Mouse (Mus musculus) left cerebral cortex, adult 9 months (tissue): ENCODE data around the gene Hspa1a.
"Not testable (repeated sequence)": the region's sequence is repeated elsewhere in the genome, so short reads cannot be mapped to it uniquely, and the experiment has no call there.

Experiments used
- DNase-seq, 2 experiments: peaks; one replicate each; pipeline ENCODE4 v3.0.0; 2022; ENCODE audit warnings: low spot score in 2 of 2

The Hspa1a gene

DNA sequence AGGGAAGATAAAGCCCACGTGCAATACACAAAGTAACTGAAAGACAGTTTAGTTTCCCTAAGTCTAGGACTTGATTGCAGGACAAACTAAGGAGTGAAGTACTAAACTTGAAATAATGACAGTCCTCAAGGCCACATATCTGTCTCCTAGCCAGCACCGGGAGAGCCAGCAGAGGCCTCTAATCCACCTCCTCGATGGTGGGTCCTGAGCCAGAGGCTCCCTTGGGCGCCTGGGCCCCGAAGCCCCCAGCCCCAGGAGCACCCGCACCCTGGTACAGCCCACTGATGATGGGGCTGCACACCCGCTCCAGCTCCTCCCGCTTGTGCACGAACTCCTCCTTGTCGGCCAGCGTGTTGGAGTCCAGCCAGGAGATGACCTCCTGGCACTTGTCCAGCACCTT is 2.1 kb downstream of the Hspa1a start, which contains the start of gene Gm20481:
Gene Gm20481 (plus strand): TSS at position 91 of the 400 bp plus-strand sequence.
- not testable (repeated sequence) for DNase-seq

DNA sequence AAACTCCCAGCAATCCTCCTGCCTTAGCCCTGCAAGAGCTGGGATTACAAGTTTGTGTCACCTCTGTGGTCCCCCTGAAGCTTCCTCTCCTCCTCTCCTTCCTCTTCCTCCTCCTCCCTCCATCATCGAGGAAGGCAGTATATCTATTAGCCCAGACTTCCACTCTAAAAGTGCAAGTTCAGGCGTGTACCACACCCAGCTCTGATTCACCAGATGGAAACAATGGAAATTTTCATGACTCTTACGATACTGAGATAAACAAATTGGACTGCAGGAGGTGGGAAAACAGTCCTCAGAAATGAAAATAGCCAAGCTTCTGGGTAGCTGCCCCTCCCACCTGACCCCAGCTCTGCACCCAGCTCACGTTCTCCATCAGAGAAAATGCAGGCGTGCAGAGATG is 6.3 kb downstream of the Hspa1a start:
- no peak for DNase-seq

DNA sequence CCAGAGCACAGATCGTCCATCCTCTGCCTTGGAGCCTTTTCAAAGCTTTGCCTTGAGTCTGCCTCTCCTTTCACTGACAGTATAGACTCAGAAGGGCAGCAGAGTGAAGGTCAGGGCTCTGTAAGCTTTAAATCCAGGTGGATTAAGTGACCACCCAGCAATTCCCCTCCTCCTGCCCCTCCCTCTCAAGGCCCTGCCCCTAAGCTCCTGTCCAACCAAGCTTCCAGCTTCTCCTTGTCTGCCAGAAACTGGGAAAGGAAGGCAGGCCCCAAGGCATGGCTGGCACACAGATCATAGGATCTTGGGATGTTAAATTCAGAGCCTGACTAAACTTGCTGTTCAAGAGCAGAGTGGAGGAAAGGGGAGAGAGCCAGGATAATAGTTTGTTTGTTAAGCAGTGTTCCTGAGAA is 7.3 kb downstream of the Hspa1a start:
- no peak for DNase-seq

DNA sequence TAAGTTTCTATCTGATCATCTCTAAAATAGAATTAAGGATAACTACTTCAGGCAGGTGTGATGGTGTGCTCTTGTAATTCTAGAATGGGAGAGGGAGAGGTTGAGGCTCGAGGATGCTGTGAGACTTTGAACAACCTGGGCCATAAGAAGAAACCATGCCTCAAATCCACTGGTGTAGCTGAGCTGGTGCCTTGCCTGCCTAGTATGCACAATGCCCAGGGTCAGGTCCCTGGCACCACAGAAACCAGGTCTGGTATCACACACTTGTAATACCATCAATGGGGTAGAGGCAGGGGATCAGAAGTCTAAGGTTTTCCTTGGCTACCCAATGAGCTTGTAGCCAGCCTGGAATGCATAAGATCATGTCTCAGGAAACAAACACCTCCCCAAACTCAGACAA is 9.1 kb downstream of the Hspa1a start:
- DNase-seq = no peak

DNA sequence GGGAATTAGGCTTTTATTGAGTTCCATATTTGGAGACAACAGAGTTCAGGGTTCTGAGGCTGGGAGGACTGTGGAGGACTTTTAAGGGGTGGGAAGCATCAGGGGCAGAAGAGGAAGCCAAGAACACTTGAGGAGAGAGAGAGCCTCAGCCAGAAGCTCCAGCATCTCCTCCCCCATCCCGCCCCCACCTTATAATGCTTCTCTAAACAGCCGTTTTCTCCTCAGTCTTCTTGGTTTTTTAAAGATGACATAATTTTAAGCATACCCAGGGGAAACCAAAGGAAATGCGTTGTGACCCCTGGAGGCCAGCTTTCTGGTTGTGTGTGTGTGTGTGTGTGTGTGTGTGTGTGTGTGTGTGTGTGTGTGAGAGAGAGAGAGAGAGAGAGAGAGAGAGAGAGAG is 9.8 kb downstream of the Hspa1a start:
- no peak for DNase-seq

DNA sequence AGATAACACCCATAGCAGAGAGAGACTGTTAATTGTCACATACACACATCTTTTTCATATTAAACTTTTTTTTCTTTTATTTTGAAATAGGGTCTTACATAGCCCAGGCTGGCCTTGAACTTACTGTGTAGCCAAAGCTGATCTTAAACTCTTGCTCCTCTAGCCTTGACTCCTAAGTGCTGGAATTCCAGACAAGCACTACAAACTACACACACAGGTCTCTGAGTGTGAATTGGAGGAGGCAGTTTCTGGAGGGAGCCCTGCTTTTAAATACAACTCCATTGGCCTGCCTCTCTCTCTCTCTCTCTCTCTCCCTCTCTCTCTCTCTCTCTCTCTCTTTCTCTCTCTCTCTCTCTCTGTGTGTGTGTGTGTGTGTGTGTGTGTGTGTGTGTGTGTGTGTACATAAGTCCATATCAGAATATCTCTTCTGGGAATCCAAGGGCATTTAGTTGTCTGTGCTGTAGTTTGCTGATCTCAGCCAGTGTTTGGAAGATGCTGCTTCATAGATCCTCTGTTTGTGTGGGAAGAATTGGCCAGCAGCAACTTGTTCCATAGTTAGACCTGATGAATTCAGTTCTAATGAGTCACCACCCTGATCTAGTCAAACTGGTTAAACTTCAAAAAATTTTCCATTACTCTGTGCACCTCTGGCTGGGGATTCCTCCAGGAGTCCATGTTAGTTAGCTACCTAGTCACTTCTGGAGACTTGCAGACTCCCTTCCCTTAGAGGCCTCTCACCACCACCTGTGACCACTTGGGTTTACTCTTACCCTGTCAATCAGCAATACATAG is 11.1 kb downstream of the Hspa1a start:
- DNase-seq = peak in 1 of 2 experiments; percentile 26

DNA sequence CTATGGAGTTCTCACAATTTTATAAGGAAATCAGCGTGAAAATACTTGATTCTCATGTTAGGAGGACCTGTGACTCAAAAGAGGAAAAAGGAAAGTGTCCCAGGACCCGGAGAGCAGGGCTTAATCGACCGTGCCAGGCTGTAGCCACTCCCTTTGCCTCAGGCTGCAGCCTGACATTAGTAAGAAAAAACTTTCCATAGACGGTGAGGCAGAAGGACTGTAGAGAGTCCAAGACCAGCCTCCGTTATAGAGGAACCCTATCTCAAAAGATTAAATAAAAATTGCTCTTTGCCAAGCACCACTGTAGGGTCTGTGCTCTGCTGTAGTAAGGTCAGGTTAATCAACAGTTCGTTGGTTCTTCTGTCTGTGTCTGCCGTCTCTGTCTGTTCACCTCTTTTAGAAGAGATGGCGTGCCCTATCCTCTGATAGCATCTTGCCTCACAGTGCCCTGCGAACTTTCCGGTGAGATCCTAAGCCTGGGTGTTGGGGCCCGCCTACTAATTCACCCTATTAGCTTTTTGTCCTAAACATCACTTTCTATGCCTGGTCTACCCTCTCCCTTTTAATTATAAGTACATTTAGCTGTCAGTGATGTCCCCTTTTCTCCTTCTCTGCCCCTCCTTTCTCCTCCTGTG is 12.0 kb downstream of the Hspa1a start:
- no peak for DNase-seq

DNA sequence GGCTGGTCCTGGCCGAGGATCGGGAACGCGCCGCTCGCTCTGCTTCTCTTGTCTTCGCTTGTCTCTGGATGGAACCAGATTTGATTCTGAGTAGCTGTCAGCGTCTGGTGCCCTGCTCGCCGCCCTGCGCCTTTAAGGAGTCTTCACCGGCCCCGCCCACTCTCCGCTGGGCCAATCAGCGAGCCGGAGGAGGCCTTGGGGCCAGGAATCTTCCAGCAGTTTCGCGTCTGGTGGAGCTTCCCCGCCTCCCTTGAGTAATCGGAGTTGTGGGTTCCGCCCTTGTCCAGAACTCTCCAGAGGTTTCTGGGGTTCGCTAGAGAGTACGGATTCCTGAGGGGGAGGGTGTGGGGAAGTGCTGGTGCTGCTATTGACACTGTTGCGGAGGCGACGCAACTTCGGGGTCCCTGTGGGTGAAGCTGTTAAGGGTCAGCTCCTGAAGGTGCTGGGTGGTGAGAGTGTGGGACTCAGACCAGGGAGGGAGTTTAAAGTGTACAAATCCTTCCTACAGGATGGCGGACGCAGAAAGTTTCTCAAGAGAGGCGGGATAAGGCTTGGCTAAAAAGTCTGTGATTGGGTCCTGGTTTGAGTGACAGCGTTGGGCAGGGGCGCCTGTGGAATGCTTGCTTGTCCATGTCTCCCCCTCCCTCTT is 12.7 kb downstream of the Hspa1a start, which contains the start of gene Hspa1b:
Gene Hspa1b (minus strand): TSS at position 109 of the 649 bp plus-strand sequence.
- peak; percentile 69 to 85 for DNase-seq

DNA sequence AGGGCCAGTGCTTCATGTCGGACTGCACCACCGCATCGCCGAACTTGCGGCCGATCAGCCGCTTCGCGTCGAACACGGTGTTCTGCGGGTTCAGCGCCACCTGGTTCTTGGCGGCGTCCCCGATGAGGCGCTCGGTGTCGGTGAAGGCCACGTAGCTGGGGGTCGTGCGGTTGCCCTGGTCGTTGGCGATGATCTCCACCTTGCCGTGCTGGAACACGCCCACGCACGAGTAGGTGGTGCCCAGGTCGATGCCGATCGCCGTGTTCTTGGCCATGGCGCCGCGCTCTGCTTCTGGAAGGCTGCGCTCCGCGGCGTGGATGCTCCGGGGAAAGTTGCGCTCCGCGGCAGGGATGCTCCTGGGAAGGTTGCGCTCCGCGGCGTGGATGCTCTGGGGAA is 13.2 kb downstream of the Hspa1a start:
- not testable (repeated sequence) for DNase-seq

DNA sequence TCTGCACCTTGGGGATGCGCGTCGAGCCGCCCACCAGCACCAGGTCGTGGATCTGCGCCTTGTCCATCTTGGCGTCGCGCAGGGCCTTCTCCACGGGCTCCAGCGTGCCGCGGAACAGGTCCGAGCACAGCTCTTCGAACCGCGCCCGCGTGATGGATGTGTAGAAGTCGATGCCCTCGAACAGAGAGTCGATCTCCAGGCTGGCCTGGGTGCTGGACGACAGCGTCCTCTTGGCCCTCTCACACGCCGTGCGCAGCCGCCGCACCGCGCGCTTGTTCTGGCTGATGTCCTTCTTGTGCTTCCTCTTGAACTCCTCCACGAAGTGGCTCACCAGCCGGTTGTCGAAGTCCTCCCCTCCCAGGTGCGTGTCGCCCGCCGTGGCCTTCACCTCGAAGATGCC is 14.0 kb downstream of the Hspa1a start:
- not testable (repeated sequence) for DNase-seq

DNA sequence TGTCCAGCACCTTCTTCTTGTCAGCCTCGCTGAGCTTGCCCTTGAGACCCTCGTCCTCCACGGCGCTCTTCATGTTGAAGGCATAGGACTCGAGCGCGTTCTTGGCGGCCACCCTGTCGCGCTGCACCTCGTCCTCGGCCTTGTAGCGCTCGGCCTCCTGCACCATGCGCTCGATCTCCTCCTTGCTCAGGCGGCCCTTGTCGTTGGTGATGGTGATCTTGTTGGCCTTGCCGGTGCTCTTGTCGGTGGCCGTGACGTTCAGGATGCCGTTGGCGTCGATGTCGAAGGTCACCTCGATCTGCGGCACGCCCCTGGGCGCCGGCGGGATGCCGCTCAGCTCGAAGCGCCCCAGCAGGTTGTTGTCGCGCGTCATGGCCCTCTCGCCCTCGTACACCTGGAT is 14.7 kb downstream of the Hspa1a start:
- not testable (repeated sequence) for DNase-seq

DNA sequence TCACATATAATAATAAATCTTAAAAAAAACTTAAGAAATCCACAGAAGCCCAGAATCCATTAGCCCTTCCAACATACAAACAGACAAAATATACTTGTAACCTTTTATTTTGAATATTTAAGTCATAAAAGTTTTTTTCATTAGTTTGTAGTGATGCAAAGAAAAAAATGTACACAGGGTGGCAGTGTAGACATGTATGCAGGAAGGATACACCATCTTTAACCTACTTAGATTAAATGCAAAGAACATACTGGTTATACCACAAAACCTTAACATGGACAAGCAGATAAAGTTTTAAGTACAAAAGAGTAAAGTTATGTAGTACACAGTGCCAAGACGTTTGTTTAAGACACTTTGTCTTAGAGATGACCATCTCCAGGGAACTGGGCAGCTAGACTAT is 15.6 kb downstream of the Hspa1a start:
- DNase-seq = no peak

DNA sequence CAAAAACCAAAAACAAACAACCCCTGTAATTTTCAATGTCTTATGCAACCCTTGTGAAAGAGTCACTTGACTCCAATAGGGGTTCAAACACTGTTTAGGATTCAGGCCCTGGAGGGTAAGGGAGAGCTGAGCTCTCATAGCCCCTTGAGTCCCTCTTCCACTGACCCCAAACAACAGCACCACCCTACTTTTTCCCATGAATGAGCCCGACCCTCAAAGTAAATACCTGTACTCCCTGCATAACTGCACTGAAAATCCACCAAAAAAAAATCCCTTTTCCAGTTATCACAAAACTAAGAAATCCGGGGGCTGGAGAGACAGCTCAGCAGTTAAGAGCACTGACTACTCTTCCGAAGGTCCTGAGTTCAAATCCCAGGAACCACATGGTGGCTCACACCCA is 16.1 kb downstream of the Hspa1a start:
- DNase-seq = no peak

DNA sequence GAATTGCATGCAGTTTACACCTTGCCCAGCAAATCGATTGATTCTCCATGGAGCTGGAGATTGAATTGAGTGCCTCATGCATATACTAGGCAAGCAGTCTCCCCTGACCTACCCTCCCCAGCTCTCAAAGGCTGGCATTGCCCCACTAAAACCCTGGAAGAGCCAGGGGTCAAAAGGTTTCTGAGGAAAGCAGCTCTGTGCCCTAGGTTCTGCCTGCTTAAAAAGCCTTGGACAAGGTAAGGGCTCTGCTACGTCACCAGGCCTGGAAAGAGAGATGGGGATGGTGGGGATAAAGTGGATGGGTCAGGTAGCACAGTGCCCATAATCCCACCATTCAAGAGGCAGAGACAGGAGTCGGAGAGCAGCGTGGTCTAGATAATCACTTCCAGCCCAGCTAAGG is 17.1 kb downstream of the Hspa1a start:
- no peak for DNase-seq

DNA sequence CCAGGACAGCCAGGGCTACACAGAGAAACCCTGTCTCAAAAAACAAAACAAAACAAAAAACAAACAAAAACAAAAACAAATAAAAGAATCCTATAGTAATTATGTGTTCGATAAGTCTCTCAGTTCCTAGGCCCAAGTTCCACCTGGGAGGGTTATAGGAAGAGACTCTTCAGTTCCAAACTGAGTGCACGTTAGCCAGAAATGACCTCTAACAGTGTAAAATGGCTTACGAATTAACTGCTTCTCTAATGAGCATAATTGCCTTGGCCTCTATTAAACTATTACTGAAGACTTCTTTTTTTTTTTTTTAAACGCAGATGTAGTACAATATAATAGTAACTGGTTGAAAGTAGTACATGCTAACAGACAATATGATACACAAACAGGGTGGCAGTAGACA is 18.1 kb downstream of the Hspa1a start:
- DNase-seq = no peak

DNA sequence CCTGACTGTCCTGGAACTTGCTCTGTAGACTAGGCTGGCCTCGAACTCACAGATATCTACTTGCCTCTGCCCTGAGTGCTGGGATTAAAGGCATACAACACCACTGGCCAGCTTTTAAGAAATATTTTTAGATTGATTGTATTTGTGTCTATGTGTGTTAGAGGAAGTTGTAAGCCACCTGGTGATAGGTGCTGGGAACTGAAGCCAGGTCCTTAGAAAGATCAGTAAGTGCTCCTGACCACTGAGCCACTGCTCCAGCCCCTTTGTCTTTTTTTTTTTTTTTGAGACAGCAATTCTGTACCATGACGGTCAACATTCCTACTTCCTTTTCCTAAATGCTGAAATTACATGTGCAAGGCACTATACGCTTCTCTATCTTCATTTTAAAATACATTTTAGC is 18.7 kb downstream of the Hspa1a start:
- DNase-seq = no peak

DNA sequence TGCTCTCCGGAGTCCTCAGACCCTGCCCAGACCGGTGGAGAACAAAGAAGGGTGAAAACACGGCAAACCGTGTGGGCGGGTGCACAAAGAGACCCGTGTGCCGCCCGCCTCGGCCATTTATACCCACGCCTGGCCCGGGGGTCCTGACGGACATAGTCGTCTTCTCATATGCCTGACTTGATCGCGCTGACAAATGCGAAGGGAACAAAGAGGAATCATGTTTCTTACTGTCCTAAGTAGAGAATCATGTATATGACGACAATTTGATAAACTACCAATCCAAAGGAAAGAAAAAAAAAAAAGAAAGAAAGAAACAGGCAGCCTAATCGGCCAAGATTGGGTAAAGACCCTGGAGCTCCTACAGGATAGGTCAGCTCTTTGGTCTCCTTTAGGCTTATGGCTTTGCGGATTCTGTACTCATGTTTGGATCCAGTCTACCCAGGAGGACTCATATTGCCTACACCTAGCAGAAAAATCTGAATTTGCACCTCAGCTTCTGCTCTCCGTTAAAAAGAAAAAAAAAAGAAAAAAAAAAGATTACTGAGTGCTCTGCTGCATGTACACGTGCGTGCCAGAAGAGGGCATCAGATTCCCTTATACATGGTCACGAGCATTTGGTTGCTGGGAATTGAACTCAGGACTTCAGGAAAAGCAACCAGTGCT is 19.4 kb downstream of the Hspa1a start:
- peak; percentile 52 to 77 for DNase-seq

DNA sequence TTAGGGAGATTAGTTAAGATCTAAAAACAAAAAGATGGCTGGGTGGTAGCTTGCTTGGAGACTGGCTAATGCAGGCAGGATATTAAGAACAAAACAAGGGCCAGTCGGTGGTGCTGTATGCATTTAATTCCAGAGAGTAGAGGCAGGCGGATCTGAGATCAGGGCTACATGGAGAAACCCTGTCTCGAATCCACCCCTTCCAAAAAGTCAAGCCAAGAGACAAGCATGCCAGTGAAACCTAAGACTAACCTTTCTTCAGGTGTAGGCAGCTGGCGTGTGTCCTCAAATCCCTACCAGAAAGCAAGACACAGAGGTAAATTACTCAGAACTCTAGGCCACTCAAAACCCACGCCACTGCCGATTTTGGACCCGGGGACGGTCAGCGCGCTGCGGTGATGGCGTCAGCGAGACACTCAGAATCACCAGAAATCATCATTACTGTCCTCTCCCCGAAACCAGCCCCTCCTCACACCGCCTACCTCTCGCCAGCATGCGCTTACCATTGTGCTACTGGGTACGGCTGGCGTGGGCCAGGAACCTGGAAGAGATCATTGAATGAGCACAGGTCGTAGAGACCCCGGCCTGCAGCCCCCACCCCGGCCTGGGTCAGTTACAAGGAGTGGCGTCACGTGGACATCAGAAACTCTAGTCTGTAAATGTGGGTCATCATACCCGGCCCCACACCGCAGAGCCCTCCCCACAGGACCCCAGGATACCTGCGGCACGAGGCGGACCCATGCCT is 20.1 kb downstream of the Hspa1a start:
- DNase-seq = peak in 1 of 2 experiments; percentile 50

DNA sequence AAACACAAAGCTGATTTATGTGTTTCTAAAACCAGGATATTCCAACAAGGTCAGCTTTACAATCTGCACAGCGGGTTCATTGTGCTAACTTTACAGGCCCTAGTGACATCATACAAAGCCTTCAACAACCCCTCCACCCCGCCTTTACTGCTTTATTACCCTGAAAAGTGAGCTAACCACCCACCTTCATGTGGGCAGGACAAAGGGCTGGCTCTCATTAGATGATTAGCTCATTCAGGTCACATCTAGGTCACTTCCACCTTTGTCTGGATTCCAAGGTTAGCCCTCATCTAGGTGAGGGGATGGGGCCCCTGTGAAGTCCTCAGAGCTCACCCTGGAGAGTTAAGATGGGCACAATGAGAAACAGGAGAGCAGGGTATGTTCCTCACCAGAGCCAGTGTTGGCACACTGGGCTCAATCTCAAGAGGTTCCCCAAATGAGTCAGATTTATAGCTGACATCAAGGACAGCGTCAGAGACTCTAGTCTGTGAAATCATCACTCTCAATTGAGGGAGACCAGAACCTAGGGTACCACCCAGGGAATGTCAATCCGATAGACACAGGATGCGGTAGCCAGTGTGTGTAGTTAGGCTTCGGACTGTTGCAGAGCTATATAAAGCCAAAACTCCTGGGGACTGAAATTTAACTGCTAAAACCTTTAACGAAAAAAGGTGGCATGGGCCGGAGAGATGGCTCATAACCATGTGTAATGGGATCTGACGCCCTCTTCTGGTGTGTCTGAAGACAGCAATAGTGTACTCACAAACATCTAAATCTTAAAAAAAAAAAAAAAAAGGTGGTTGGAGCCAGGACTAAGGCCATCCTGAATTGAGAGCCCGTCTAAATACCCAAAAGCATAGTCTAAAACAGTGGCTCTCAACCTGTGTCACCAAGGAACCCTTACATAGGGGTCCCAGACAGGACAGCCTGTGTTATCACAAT is 21.2 kb downstream of the Hspa1a start:
- no peak for DNase-seq

DNA sequence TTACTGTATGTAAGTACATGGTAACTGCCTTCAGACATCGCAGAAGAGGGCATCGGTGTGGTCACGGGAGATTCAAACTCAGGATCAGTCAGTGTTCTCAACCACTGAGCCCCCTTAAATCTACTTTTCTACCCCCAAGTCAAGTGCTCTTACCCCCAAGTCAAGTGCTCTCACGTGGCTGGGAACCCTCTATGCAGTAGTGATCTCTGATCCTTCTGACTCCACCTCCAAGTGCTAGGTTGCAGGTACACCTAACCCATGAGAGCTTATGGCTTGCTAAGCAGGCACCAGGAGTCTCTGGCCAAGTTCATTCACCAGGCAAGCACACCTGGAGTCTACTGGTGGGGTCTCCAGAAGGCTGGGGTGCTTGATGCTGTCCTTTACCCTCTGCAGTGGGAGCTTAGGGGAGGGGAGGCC is 22.4 kb downstream of the Hspa1a start:
- no peak for DNase-seq
